Mouse (Mus musculus) heart, embryonic 10.5 days (tissue): ENCODE results near the gene Lrrc63. TPM values are rescaled to one million over a fixed set of nuclear protein-coding genes. Genes with fewer than 3 reads are reported as not detected.
"Not testable (repeated sequence)": the region's sequence is repeated elsewhere in the genome, so short reads cannot be mapped to it uniquely, and the experiment has no call there.

Source experiments
- DNase-seq: peaks from one replicate; pipeline ENCODE4 v3.0.0-alpha.2; 2017; ENCODE audit warnings: low spot score
- H3K27ac ChIP-seq: fragments of 300-500 bp; sonication (generic); 2 replicates; pipeline ENCODE4 v1.5.1; 2016; ENCODE audit warnings: mild to moderate bottlenecking
- H3K27me3 ChIP-seq: fragments of 300-500 bp; sonication (generic); 2 replicates; pipeline ENCODE4 v1.6.1; 2016; ENCODE audit warnings: mild to moderate bottlenecking; ENCODE audit not compliant: poor library complexity, insufficient read depth, severe bottlenecking
- H3K36me3 ChIP-seq: fragments of 300-500 bp; sonication (generic); 2 replicates; pipeline ENCODE4 v1.6.1; 2016; ENCODE audit warnings: mild to moderate bottlenecking, moderate library complexity
- H3K4me1 ChIP-seq: fragments of 300-500 bp; sonication (generic); 2 replicates; pipeline ENCODE4 v1.6.1; 2016; ENCODE audit warnings: mild to moderate bottlenecking
- H3K4me3 ChIP-seq: fragments of 300-500 bp; sonication (generic); 2 replicates; pipeline ENCODE4 v1.5.1; 2016; ENCODE audit warnings: mild to moderate bottlenecking, moderate library complexity
- H3K9me3 ChIP-seq: fragments of 300-500 bp; sonication (generic); 2 replicates; pipeline ENCODE4 v1.6.1; 2016; ENCODE audit warnings: mild to moderate bottlenecking, moderate library complexity
- WGBS: fragments of 180-500 bp; shearing (Covaris S2); methylation state at CpG from one replicate; pipeline ENCODE4 v1.1.7; 2016; 5-methylcytosine and 5-hydroxymethylcytosine counted together
- polyA plus RNA-seq: library from polyadenylated mRNA; unstranded; fragments of >200 nt; fragmentation: Nextera tagmentation; extraction: Ambion mirVana; gene quantifications from 2 replicates; pipeline ENCODE4 v1.2.1, GENCODE M21; 2016

The Lrrc63 gene
- polyA plus RNA-seq, 1 experiment from 2014 or later, result 0.13 TPM

DNA sequence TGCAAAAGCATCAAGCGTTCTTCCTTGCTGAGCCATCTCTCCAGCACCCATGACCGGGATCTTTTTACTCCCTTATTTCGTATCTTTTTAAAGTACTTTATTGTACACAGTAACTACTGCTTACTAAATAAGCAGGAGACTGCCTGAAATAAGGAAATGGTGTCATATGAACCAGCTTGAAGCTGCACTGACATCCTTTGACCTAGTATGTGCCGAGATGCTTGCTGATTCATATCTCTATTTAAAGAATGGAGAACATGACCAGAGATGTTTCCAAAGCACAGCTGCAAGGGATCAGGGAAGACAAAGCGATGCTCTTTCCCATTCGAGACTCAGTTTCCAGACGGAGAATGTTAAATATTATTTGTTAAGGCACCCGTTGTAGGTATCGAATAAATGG lies 33.7 kb upstream of the Lrrc63 start:
- DNase-seq, result peak; percentile 28

DNA sequence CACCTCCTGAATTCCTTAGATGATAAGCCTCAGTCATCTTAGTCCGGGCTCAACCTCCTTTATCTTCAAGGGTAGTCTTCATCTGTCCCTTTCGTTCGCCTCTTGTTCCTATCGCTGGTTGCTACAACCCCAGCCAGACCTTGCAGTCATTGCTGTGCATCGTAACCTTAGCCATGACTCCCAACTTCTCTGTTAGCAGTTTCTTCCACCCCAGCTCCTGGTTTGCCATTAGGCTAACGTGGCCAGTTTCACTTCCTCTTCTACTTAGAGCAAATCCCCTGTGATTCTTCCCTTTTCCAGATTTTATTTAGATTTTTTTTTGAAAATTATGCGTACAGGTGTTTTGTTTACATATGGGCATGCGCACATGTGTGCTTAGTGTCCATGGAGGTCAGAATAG lies 33.2 kb upstream of the Lrrc63 start:
- peak; percentile 68 for DNase-seq
- Histone ChIP-seq H3K36me3 (no peaks in the 10 kb centered on the region), H3K27ac (no peak overlapping the region), H3K4me3 (no peak overlapping the region), H3K27me3 (no peaks in the 10 kb centered on the region), H3K9me3 (no peaks in the 10 kb centered on the region), H3K4me1 (no peaks in the 10 kb centered on the region)
- 76% methylated on average over 8 of the region's 8 CpGs for WGBS

More for the DNA sequence above, 33.7 kb upstream of the Lrrc63 start:
- no peaks in the 10 kb centered on the region for H3K9me3 ChIP-seq
- H3K4me1 ChIP-seq, result no peaks in the 10 kb centered on the region
- no peaks in the 10 kb centered on the region for H3K27me3 ChIP-seq
- no peaks in the 10 kb centered on the region for H3K36me3 ChIP-seq
- H3K27ac ChIP-seq, result no peak overlapping the region
- H3K4me3 ChIP-seq, result no peak overlapping the region
- WGBS, result 92% methylated on average over 9 of the region's 9 CpGs

DNA sequence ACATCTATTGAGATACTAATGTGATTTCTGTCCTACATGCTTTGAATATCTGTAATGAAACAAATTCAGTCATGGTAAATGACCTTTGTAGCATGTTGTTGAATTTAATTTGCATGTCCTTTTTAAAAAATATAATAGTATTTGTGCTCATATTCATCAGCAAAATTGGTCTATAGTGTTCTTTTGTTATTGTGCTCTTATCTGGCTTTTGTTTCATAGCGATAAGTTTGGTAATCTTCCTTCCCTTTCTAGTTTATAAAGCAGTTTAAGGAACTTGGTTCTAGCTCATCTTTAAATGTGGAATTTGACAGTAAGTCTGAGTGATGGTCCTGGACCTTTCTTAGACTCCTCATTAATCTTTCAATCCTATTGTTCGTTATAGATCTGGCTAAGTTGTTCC lies 28.7 kb upstream of the Lrrc63 start:
- no peaks in the 10 kb centered on the region for H3K27me3 ChIP-seq
- DNase-seq, result no peak
- H3K36me3 ChIP-seq, result no peaks in the 10 kb centered on the region
- no peak overlapping the region for H3K27ac ChIP-seq
- H3K9me3 ChIP-seq, result no peaks in the 10 kb centered on the region
- no peak overlapping the region for H3K4me3 ChIP-seq
- 89% methylated on average over 2 of the region's 2 CpGs for WGBS
- no peaks in the 10 kb centered on the region for H3K4me1 ChIP-seq

DNA sequence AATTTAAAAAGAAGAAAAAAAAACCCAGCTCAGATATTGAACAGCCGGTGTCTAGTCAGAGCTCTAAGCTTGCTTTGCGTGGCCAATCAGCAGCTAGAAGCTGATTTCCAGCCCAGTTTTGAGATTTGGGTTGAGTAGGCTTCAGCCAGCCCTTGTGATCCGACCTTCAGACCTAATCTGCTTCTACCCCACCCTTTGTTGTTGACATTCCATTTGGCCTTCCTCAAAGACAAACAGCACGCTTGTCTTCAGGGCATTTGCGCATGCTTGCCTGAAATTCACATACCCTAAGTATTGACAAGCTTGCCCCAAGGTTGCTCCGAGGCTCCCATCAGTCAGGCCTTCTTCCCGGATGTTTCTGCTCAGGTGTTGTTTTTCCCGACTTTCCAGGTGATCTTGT lies 23.8 kb upstream of the Lrrc63 start:
- H3K4me3 ChIP-seq, result no peak overlapping the region
- H3K27me3 ChIP-seq, result no peaks in the 10 kb centered on the region
- no peak overlapping the region for H3K27ac ChIP-seq
- no peaks in the 10 kb centered on the region for H3K9me3 ChIP-seq
- no peaks in the 10 kb centered on the region for H3K36me3 ChIP-seq
- no peaks in the 10 kb centered on the region for H3K4me1 ChIP-seq
- WGBS, result 75% methylated on average over 8 of the region's 8 CpGs
- no peak for DNase-seq

DNA sequence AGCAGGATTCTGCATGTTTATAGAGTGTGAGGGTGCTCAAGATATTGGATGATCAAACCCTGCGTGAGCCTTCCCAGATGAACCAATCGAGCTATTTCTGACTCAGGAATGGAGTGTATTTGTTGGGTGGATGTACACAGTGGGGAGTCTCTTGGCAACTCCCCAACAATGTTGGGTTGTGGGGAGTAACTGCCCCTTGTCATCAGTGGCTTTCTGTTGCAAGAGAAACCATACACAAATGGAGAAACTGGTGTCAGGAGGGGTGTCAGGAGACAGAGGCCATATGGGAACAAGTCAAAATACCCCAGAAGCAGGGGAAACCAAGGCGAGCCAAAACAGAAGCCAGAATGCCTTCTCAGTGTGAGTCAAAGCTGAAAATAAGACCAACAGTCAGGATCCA lies 20.5 kb upstream of the Lrrc63 start:
- Histone ChIP-seq H3K27me3 (no peaks in the 10 kb centered on the region), H3K36me3 (no peaks in the 10 kb centered on the region), H3K4me3 (no peak overlapping the region), H3K27ac (no peak overlapping the region), H3K4me1 (no peaks in the 10 kb centered on the region), H3K9me3 (no peaks in the 10 kb centered on the region)
- WGBS, result 67% methylated on average over 3 of the region's 3 CpGs
- DNase-seq, result peak; percentile 75

DNA sequence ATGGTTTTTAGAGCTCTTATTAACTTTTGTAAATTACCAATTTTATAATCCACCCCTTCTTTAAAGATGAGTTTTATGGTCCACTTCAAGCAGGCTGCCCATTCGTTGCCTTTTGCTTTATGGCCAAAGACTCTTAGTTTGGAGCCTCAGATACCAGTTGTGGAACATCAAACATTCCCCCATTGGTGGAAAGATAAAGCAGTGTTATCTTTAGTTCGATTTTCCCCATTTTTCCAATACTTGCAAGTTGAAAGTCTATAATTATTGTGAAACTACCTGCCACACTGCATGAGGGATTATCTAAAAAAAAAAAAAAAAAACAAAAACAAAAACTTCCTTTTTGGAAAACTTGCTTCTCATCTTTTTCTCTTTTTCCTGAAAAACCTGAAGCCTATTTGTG lies 20.0 kb upstream of the Lrrc63 start:
- Histone ChIP-seq H3K9me3 (no peaks in the 10 kb centered on the region), H3K4me1 (no peaks in the 10 kb centered on the region), H3K27me3 (no peaks in the 10 kb centered on the region), H3K27ac (no peak overlapping the region), H3K4me3 (no peak overlapping the region), H3K36me3 (no peaks in the 10 kb centered on the region)
- no peak for DNase-seq
- 55% methylated on average over 2 of the region's 2 CpGs for WGBS

DNA sequence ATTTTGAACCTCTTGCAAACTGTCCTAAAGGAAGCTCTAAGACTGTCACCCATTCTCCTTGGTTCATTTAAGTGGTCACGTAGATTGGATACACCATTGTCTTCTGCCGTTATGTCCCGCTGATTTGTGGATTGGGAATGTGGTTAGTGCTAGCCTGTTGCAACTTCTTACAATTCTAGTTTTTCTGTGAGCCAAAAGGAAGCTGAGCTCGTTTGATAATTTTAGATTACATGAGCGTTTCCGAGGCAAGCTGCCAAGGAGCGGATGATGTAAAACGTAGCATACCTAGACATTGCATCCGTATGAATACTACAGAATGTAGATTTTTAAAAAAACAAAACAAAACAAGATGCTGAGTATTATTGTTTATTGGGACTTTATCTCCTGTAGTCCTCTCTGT lies 17.5 kb upstream of the Lrrc63 start:
- no peaks in the 10 kb centered on the region for H3K9me3 ChIP-seq
- DNase-seq, result peak; percentile 47
- no peaks in the 10 kb centered on the region for H3K36me3 ChIP-seq
- no peak overlapping the region for H3K4me3 ChIP-seq
- no peaks in the 10 kb centered on the region for H3K4me1 ChIP-seq
- H3K27ac ChIP-seq, result no peak overlapping the region
- no peaks in the 10 kb centered on the region for H3K27me3 ChIP-seq
- 68% methylated on average over 9 of the region's 9 CpGs for WGBS

DNA sequence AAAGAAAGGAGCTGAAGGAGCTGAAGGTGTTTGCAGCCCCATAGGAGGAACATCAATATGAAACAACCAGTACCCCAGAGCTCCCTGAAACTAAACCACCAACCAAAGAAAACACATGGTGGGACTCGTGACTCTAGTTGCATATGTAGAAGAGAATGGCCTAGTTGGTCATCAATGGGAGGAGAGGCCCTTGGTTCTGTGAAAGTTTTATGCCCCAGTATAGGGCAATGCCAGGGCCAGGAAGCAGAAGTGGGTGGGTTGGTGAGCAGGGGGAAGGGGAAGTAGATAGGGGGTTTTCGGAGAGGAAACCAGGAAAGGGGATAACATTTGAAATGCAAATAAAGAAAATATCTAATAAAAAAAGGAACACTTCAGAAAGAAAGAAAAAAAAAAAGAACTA lies 17.0 kb upstream of the Lrrc63 start:
- H3K4me3 ChIP-seq, H3K27me3 ChIP-seq, H3K4me1 ChIP-seq, H3K9me3 ChIP-seq, H3K27ac ChIP-seq, H3K36me3 ChIP-seq: not testable (repeated sequence)
- peak; percentile 53 for DNase-seq
- WGBS, result 80% methylated on average over 2 of the region's 2 CpGs

DNA sequence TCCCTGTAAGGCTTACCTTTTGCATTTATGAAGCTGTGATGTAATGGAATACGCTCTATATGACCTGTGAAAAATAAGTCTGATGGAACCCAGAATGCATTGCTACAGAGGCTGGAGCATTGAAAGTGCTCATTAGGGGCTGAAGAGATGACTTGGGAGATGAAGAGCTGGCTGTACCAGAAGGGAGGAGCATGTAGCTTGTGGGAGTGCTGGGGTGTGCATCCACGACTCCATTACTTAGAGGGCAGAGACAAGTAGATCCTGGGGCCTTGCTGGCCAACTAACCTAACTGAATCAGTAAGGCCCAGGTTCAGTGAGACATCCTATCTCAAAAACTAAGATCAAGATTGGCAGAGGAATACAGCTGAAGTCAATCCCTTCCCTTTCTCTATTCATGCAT lies 8.5 kb upstream of the Lrrc63 start:
- no peaks in the 10 kb centered on the region for H3K36me3 ChIP-seq
- H3K4me1 ChIP-seq, result peaks cover 18% of the 10 kb centered on the region
- no peak for DNase-seq
- H3K9me3 ChIP-seq, result no peaks in the 10 kb centered on the region
- H3K27me3 ChIP-seq, result 0 out of 2 replicates have a peak, but pooled peaks cover 4% of the 10 kb centered on the region
- no peak overlapping the region for H3K4me3 ChIP-seq
- 70% methylated on average over 2 of the region's 2 CpGs for WGBS
- H3K27ac ChIP-seq, result peak overlapping the region; percentile 44; the same call in 1 of the 2 replicates

DNA sequence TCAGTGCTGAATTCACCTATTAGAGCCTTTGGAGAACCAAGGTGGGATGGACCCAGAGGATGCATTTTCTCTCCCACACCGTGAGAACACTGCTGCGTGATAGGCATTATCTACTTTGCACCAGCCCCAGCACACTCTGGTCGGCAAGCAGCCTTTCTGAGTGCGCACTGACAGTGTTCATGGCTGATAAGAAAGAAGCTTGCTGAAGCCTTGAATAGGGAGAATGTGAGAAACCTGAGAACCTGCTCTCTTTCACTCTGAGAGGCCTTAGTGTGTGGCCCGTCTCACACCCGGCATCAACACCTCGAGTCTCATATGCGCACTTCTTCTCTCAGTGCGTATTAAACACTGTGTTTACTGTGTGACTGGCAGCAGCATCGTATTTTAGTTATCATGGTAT lies 7.8 kb upstream of the Lrrc63 start:
- no peaks in the 10 kb centered on the region for H3K9me3 ChIP-seq
- peaks cover 18% of the 10 kb centered on the region for H3K4me1 ChIP-seq
- H3K36me3 ChIP-seq, result no peaks in the 10 kb centered on the region
- H3K27me3 ChIP-seq, result 0 out of 2 replicates have a peak, but pooled peaks cover 4% of the 10 kb centered on the region
- no peak overlapping the region; the same call in 1 of the 2 replicates for H3K4me3 ChIP-seq
- peak; percentile 95 for DNase-seq
- peak overlapping the region; percentile 44; the same call in 1 of the 2 replicates for H3K27ac ChIP-seq
- WGBS, result 17% methylated on average over 10 of the region's 10 CpGs

DNA sequence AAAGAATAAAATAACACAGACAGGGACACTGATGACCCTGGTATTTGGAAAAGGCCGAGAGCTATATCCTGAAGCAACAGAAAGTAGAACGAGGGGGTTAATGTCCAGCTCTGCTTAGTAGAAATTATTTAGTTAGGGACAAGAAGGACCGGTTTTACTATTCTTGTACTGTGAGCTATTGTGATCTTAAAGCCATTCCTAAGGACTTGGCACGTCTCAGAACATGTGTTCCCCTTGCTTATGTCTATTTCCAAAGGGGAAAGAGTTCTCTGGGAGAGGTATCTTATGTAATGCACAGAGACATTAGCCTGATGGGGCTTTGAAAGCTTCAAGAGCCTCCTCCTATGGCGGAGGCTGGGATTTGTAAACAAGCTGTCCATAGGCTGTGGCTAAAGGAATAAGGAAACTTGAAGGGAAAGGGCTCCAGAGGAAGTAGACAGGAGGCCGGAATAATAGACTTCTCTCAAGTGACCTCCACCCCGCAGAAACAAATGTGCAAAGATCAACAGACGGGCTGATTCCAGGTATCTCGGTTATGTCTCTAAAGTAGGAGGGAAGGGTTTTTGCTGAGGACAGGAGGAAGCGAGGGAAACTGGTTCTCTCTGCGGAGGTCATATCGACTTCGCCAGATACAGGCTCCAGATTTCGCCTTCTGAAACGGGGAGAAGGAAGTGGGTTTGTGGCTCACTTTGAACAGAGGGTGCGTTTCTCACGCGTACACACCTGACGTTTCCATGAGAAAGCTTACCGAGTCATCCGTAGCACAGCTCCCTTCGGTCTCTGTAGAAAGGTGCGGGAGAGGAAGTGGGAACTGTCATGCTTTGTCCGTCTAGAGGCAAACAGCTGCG lies 5.7 kb upstream of the Lrrc63 start:
- no peak for DNase-seq
- peaks cover 18% of the 10 kb centered on the region for H3K4me1 ChIP-seq
- H3K27ac ChIP-seq, result peak overlapping the region; percentile 56; the same call in 1 of the 2 replicates
- H3K36me3 ChIP-seq, result no peaks in the 10 kb centered on the region
- 66% methylated on average over 25 of the region's 25 CpGs for WGBS
- H3K27me3 ChIP-seq, result peaks cover 12% of the 10 kb centered on the region; the same call in 1 of the 2 replicates
- H3K9me3 ChIP-seq, result no peaks in the 10 kb centered on the region
- 0 out of 2 replicates have a peak overlapping the region, but pooled peaks have one; percentile 10 for H3K4me3 ChIP-seq

DNA sequence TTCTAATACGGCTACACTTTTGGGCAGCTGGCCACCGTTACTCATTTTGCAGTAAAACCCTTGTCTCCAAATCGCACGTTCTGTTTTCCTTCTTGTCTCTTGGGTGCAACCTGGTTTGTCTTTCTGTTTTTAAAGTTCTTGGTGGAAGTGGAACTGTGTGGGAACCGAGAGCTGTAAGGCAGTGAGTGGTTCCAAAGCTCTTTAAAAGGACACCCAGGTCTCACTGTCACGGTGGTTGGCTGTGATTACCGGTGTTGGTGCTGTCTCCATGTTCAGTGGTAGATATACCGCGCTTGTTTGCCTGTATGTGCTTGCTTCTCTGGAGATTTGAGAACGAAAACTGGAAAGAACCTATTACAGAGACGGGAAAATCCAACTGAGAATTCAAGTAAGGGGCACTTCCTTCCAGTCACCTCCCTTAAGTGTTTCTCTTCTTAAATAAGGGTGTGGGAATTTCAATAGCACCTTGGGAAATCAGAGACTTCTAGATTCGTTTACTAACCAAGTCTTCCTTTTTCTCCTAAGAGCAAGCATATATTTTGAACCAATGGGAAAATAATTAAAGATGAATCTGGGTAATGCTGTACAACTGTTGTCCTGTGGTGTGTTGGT lies 749 bp upstream of the Lrrc63 start:
- no peak for DNase-seq
- no peaks in the 10 kb centered on the region for H3K9me3 ChIP-seq
- H3K27ac ChIP-seq, result peak overlapping the region; percentile 86; the same call in 1 of the 2 replicates

DNA sequence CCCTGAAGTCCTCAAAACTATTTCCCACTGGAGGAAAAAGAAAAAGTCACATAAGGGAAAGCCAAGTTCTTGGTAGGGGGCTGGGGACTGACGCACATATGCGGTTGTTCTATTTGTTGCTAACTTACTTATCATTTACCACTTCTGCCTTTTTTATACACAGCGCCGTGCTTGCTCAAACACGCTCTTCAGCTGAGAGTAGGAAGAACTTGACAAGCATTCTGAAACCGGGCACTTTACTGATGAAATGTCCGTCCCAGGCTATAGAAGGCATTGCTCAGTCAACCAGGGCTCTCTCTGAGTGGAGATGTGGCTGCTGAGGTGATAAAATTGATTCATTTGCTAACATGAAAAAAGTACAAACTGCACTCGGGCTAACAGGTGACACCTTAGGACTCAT lies 9.0 kb downstream of the Lrrc63 start:
- no peak overlapping the region for H3K27ac ChIP-seq
- H3K36me3 ChIP-seq, result no peaks in the 10 kb centered on the region
- H3K4me3 ChIP-seq, result no peak overlapping the region
- no peaks in the 10 kb centered on the region for H3K9me3 ChIP-seq
- no peak for DNase-seq
- WGBS, result 82% methylated on average over 8 of the region's 8 CpGs
- H3K27me3 ChIP-seq, result no peaks in the 10 kb centered on the region
- H3K4me1 ChIP-seq, result no peaks in the 10 kb centered on the region

More for the DNA sequence above, 749 bp upstream of the Lrrc63 start:
- H3K27me3 ChIP-seq, result peaks cover 8% of the 10 kb centered on the region; the same call in 1 of the 2 replicates
- WGBS, result 6% methylated on average over 12 of the region's 12 CpGs
- peaks cover 3% of the 10 kb centered on the region; the same call in 1 of the 2 replicates for H3K4me1 ChIP-seq
- no peaks in the 10 kb centered on the region for H3K36me3 ChIP-seq
- H3K4me3 ChIP-seq, result peak overlapping the region; percentile 70
